Mouse (Mus musculus): ENCODE measurements around the gene Cat. TPM values are rescaled to one million over a fixed set of nuclear protein-coding genes. Genes with fewer than 3 reads are reported as not detected.

Gene Cat
- polyA plus RNA-seq, 1 experiment from 2014 or later = 70.9 TPM

DNA sequence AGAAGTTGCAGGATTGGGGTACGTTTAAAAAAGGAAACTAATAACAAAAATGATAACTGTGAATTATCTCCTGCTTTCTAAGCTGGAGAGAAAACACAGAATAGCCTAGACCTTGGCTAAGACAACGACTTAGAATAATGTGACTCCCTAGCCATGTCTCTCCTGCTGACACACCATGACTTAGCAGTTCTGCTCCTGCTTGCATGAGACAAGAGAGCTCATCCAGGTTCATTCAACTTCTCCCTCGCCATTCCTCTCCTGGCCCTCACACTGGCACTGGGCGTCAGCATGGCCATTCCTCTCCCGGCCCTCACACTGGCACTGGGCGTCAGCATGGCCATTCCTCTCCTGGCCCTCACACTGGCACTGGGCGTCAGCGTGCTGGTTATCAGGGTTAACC lies 4.7 kb downstream of the Cat start:
- Histone ChIP-seq H3K27me3 (replicated peaks; ENCODE audit: control insufficient read depth, insufficient read depth, low read length) (no peaks in the 10 kb centered on the region), H3K36me3 (ENCODE audit: control insufficient read depth, insufficient read depth) (no peaks in the 10 kb centered on the region), H3K27ac (ENCODE audit: low read length) (no peak overlapping the region), H3K9me3 (ENCODE audit: control insufficient read depth, low read length) (no peaks in the 10 kb centered on the region), H3K4me1 (replicated peaks; ENCODE audit: control insufficient read depth, insufficient read depth, low read length) (peaks cover 11% of the 10 kb centered on the region), H3K4me3 (replicated peaks; ENCODE audit: low read length) (no peak overlapping the region), H3K9ac (replicated peaks; ENCODE audit: low read depth, low read length) (no peak overlapping the region), H3K4me2 (ENCODE audit: low read length) (no peak overlapping the region)
- WGBS = 92% methylated on average over 8 of the region's 8 CpGs
- no peak for ATAC-seq

- no peak for ATAC-seq
- no peaks in the 10 kb centered on the region for H3K27me3 ChIP-seq (replicated peaks; ENCODE audit: control insufficient read depth, insufficient read depth, low read length)
- H3K36me3 ChIP-seq (ENCODE audit: control insufficient read depth, insufficient read depth) = peaks cover 10% of the 10 kb centered on the region; the same call in 1 of the 2 replicates
- 86% methylated on average over 3 of the region's 3 CpGs for WGBS
- no peaks in the 10 kb centered on the region for H3K4me1 ChIP-seq (replicated peaks; ENCODE audit: control insufficient read depth, insufficient read depth, low read length)
- no peak overlapping the region for H3K9ac ChIP-seq (replicated peaks; ENCODE audit: low read depth, low read length)
- H3K27ac ChIP-seq (ENCODE audit: low read length) = no peak overlapping the region
- no peaks in the 10 kb centered on the region for H3K9me3 ChIP-seq (ENCODE audit: control insufficient read depth, low read length)
- no peak overlapping the region for H3K4me3 ChIP-seq (replicated peaks; ENCODE audit: low read length)
- no peak overlapping the region for H3K4me2 ChIP-seq (ENCODE audit: low read length)
These were observed 6.6 kb downstream of the Cat start for GRCm38 (mm10) chr2:103478326-103478725.

- Histone ChIP-seq H3K9me3 (ENCODE audit: control insufficient read depth, low read length) (no peaks in the 10 kb centered on the region), H3K9ac (replicated peaks; ENCODE audit: low read depth, low read length) (no peak overlapping the region), H3K4me3 (replicated peaks; ENCODE audit: low read length) (no peak overlapping the region), H3K27ac (ENCODE audit: low read length) (no peak overlapping the region), H3K4me2 (ENCODE audit: low read length) (no peak overlapping the region), H3K4me1 (replicated peaks; ENCODE audit: control insufficient read depth, insufficient read depth, low read length) (no peaks in the 10 kb centered on the region), H3K36me3 (ENCODE audit: control insufficient read depth, insufficient read depth) (peaks cover 17% of the 10 kb centered on the region), H3K27me3 (replicated peaks; ENCODE audit: control insufficient read depth, insufficient read depth, low read length) (no peaks in the 10 kb centered on the region)
- no peak for ATAC-seq
- WGBS = 93% methylated on average over 4 of the region's 4 CpGs
These were observed 7.5 kb downstream of the Cat start for GRCm38 (mm10) chr2:103477456-103477855.

GRCm38 (mm10) chr2:103476657-103477056 lies 8.3 kb downstream of the Cat start:
- 93% methylated on average over 11 of the region's 11 CpGs for WGBS
- ATAC-seq = no peak
- Histone ChIP-seq H3K27me3 (replicated peaks; ENCODE audit: control insufficient read depth, insufficient read depth, low read length) (no peaks in the 10 kb centered on the region), H3K4me1 (replicated peaks; ENCODE audit: control insufficient read depth, insufficient read depth, low read length) (no peaks in the 10 kb centered on the region), H3K36me3 (ENCODE audit: control insufficient read depth, insufficient read depth) (peaks cover 17% of the 10 kb centered on the region), H3K9me3 (ENCODE audit: control insufficient read depth, low read length) (no peaks in the 10 kb centered on the region), H3K9ac (replicated peaks; ENCODE audit: low read depth, low read length) (no peak overlapping the region), H3K27ac (ENCODE audit: low read length) (no peak overlapping the region), H3K4me2 (ENCODE audit: low read length) (no peak overlapping the region), H3K4me3 (replicated peaks; ENCODE audit: low read length) (no peak overlapping the region)

DNA sequence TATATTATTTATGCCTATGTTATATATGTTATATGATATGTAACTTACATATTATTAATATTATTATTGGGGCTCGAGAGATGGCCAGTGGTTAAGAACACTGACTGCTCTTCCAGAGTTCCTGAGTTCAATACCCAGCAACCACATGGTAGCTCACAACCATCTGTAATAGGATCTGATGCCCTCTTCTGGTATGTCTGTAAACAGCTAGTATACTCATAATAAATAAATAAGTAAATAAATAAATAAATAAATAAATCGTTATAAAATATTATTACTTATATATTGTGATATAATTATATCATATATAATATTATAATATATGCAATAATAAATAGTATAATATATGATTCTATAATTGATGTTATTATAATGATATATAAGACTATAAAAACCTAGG lies 8.8 kb downstream of the Cat start:
- Histone ChIP-seq H3K36me3 (ENCODE audit: control insufficient read depth, insufficient read depth) (peaks cover 19% of the 10 kb centered on the region), H3K4me1 (replicated peaks; ENCODE audit: control insufficient read depth, insufficient read depth, low read length) (no peaks in the 10 kb centered on the region), H3K9me3 (ENCODE audit: control insufficient read depth, low read length) (no peaks in the 10 kb centered on the region), H3K4me2 (ENCODE audit: low read length) (no peak overlapping the region), H3K4me3 (replicated peaks; ENCODE audit: low read length) (no peak overlapping the region), H3K27me3 (replicated peaks; ENCODE audit: control insufficient read depth, insufficient read depth, low read length) (no peaks in the 10 kb centered on the region), H3K27ac (ENCODE audit: low read length) (no peak overlapping the region), H3K9ac (replicated peaks; ENCODE audit: low read depth, low read length) (no peak overlapping the region)
- 93% methylated on average over 2 of the region's 2 CpGs for WGBS
- ATAC-seq = no peak

DNA sequence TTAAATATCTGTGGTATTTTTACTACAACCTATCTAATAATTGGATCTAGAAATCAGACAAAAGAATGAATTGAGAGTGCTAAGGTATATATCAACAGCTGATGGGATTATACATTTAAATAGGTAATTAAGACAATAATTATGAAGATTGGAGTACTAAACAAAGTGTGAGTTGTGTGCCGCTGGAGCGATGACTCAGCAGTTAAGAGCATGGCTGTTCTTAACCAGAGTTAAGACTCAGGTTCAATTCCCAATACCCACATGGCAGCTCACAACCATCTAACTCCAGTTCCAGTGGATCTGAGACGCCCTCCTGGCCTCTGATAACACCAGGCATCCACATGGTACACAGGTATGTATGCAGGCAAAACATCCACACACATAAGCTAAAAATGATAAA lies 11.6 kb downstream of the Cat start:
- 95% methylated on average over 3 of the region's 3 CpGs for WGBS
- no peaks in the 10 kb centered on the region for H3K27me3 ChIP-seq (replicated peaks; ENCODE audit: control insufficient read depth, insufficient read depth, low read length)
- no peaks in the 10 kb centered on the region for H3K4me1 ChIP-seq (replicated peaks; ENCODE audit: control insufficient read depth, insufficient read depth, low read length)
- no peak overlapping the region for H3K27ac ChIP-seq (ENCODE audit: low read length)
- no peaks in the 10 kb centered on the region for H3K9me3 ChIP-seq (ENCODE audit: control insufficient read depth, low read length)
- ATAC-seq = no peak
- H3K9ac ChIP-seq (replicated peaks; ENCODE audit: low read depth, low read length) = no peak overlapping the region
- peaks cover 26% of the 10 kb centered on the region for H3K36me3 ChIP-seq (ENCODE audit: control insufficient read depth, insufficient read depth)
- no peak overlapping the region for H3K4me3 ChIP-seq (replicated peaks; ENCODE audit: low read length)
- H3K4me2 ChIP-seq (ENCODE audit: low read length) = no peak overlapping the region

DNA sequence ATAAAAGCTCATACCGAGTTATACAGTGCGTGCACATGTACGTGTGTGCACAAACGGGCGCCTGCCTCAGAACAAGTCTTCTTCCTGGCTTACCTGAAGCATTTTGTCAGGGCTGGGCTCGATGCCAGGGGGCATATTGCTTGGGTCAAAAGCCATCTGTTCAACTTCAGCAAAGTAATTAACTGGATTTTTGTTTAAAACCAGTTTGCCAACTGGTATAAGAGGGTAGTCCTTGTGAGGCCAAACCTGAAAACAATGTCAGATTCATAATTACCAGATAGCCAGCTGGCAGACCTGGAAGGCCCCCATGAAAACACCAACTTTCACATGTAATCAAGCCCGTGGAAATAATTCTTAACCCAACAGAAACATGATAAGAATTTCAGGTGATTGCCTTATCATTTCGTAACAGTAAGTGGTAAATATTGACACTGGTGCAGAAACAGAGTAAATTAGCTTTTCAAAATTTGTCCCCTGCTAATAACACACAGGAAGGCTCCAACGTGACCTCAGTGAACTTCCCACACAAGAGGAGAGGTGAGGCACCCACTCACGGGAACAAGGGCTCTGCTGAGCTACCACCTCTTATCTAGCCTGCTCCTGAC lies 17.9 kb downstream of the Cat start:
- Histone ChIP-seq H3K4me3 (replicated peaks; ENCODE audit: low read length) (no peak overlapping the region), H3K4me2 (ENCODE audit: low read length) (no peak overlapping the region), H3K27me3 (replicated peaks; ENCODE audit: control insufficient read depth, insufficient read depth, low read length) (no peaks in the 10 kb centered on the region), H3K4me1 (replicated peaks; ENCODE audit: control insufficient read depth, insufficient read depth, low read length) (no peaks in the 10 kb centered on the region), H3K9ac (replicated peaks; ENCODE audit: low read depth, low read length) (no peak overlapping the region), H3K36me3 (ENCODE audit: control insufficient read depth, insufficient read depth) (peaks cover 20% of the 10 kb centered on the region; the same call in 1 of the 2 replicates), H3K27ac (ENCODE audit: low read length) (no peak overlapping the region), H3K9me3 (ENCODE audit: control insufficient read depth, low read length) (no peaks in the 10 kb centered on the region)
- no peak for ATAC-seq
- WGBS = 80% methylated on average over 10 of the region's 10 CpGs

DNA sequence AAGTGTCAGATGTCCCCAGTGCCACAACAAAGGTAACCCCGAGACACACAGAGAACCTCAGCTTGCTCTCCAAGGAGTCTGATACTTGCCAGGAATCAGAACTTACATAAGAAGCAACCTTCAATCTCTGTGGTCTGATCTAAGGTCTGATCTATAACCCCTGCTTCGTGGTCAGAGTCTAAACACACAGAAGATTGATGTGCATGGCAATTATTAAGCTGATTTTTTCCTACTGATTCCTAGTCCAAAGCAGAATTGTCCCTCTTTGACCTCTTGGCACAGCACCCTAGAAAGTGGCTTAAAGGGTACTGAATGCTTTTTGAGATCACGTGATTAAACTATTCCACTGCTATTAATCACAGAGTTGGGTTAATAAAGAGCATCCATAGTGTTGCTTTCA lies 18.7 kb downstream of the Cat start:
- H3K27me3 ChIP-seq (replicated peaks; ENCODE audit: control insufficient read depth, insufficient read depth, low read length) = no peaks in the 10 kb centered on the region
- no peak overlapping the region for H3K9ac ChIP-seq (replicated peaks; ENCODE audit: low read depth, low read length)
- 87% methylated on average over 3 of the region's 3 CpGs for WGBS
- H3K9me3 ChIP-seq (ENCODE audit: control insufficient read depth, low read length) = no peaks in the 10 kb centered on the region
- no peak overlapping the region for H3K27ac ChIP-seq (ENCODE audit: low read length)
- 0 out of 2 replicates have a peak, but pooled peaks cover 3% of the 10 kb centered on the region for H3K4me1 ChIP-seq (replicated peaks; ENCODE audit: control insufficient read depth, insufficient read depth, low read length)
- H3K4me2 ChIP-seq (ENCODE audit: low read length) = no peak overlapping the region
- H3K4me3 ChIP-seq (replicated peaks; ENCODE audit: low read length) = no peak overlapping the region
- ATAC-seq = no peak
- H3K36me3 ChIP-seq (ENCODE audit: control insufficient read depth, insufficient read depth) = peaks cover 19% of the 10 kb centered on the region; the same call in 1 of the 2 replicates

DNA sequence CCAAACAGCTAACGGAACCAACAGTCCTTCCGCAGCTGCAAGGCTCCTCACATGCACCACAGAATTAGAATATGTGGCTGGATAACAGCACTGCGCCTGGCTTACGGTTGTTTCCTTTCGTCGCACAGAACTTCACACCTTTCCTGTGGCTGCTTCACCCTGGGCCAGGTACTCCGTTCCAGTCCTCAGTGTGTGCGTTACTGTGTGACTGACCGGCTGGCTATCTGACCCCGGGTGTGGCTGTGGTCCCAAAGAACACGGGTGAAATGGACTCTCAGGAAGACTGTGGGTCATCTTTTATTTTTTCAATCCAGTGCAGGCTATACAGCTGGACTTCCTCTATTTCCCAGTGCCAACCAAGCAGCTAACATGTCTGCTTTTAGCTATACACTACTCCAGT lies 19.5 kb downstream of the Cat start:
- H3K4me3 ChIP-seq (replicated peaks; ENCODE audit: low read length) = no peak overlapping the region
- H3K4me2 ChIP-seq (ENCODE audit: low read length) = no peak overlapping the region
- 0 out of 2 replicates have a peak, but pooled peaks cover 3% of the 10 kb centered on the region for H3K4me1 ChIP-seq (replicated peaks; ENCODE audit: control insufficient read depth, insufficient read depth, low read length)
- H3K9me3 ChIP-seq (ENCODE audit: control insufficient read depth, low read length) = no peaks in the 10 kb centered on the region
- 95% methylated on average over 11 of the region's 11 CpGs for WGBS
- no peak overlapping the region for H3K27ac ChIP-seq (ENCODE audit: low read length)
- ATAC-seq = no peak
- H3K36me3 ChIP-seq (ENCODE audit: control insufficient read depth, insufficient read depth) = peaks cover 17% of the 10 kb centered on the region; the same call in 1 of the 2 replicates
- no peak overlapping the region for H3K9ac ChIP-seq (replicated peaks; ENCODE audit: low read depth, low read length)
- H3K27me3 ChIP-seq (replicated peaks; ENCODE audit: control insufficient read depth, insufficient read depth, low read length) = no peaks in the 10 kb centered on the region

- Histone ChIP-seq H3K4me1 (replicated peaks; ENCODE audit: control insufficient read depth, insufficient read depth, low read length) (0 out of 2 replicates have a peak, but pooled peaks cover 3% of the 10 kb centered on the region), H3K4me3 (replicated peaks; ENCODE audit: low read length) (no peak overlapping the region), H3K27me3 (replicated peaks; ENCODE audit: control insufficient read depth, insufficient read depth, low read length) (no peaks in the 10 kb centered on the region), H3K4me2 (ENCODE audit: low read length) (no peak overlapping the region), H3K9ac (replicated peaks; ENCODE audit: low read depth, low read length) (no peak overlapping the region), H3K9me3 (ENCODE audit: control insufficient read depth, low read length) (no peaks in the 10 kb centered on the region), H3K27ac (ENCODE audit: low read length) (no peak overlapping the region), H3K36me3 (ENCODE audit: control insufficient read depth, insufficient read depth) (peaks cover 14% of the 10 kb centered on the region)
- WGBS = 95% methylated on average over 8 of the region's 8 CpGs
- ATAC-seq = no peak
These were observed 20.4 kb downstream of the Cat start for GRCm38 (mm10) chr2:103464524-103464923.

Data from forebrain, embryonic 16.5 days (tissue).